Mouse (Mus musculus) lung, postnatal 14 days (tissue): Measurements from ENCODE around the gene Kdm6b.

ENCODE experiments used
- DNase-seq: peaks from one replicate; pipeline ENCODE4 v3.0.0; 2021

Gene Kdm6b

DNA sequence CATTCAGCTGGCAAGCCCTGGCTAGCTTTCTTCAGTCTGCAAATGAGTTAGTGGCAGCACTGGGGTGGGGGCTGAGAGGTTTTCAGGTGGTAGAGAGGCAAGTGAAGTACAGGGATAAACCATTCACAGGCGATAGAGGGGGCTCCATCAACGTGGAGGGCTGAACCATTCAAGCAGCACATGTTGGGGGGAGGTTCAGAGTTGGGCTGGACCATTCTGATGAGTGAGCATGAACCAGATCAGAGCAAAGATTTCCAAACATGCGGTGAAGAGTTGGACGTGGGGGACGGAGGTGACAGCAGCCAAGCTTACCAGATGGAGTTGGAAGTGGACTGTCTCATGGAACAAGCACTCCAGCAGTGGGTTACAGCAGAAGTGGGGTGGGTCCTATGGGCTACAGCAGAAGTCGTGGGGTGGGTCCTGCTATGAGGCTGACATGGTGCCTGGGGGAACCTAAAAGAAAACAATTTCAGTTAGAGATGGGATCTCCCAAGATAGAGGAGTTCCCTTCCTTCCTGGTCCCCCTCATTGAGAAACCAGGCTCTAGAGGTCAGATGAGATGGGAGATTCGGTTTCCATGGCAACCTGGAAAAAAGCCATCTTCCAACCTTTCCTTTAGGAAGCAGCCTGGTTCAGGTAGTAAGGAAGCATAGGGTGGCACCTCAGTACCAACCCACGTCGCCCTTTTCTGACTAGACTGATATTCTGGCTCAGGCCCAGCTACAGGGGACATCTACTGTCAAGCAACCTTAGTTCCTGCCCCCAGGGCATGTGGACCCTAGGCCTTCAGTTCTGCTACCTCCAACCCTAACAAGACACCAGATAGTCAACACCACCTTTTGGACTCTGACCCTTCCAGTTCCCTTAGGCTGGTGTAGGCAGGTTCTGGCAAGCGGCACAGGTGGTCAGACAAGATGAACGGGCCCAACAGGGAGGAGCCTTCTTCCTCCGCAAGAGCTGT is at the start of gene Kdm6b:
Gene Kdm6b, minus strand, starts transcription at position 455 of the 961 bp plus-strand sequence.
- DNase-seq = no peak

DNA sequence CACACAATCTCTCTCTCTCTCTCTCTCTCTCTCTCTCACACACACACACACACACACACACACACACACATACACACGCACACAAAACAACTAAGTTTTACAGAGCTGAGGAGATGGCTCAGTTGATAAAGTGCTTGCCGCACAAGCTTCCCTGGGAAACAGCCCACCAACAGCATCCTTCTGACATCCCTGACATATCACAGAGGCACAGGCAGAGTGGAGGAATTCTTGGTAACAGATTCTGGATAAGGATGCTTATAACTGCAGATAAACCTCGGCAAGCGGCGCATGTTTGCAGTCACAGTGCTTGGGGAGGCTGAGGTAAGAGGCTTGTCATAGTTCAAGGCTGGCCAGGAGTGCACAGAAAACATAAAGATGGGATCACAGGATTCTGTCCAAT is 48.1 kb upstream of the Kdm6b start:
- no peak for DNase-seq

DNA sequence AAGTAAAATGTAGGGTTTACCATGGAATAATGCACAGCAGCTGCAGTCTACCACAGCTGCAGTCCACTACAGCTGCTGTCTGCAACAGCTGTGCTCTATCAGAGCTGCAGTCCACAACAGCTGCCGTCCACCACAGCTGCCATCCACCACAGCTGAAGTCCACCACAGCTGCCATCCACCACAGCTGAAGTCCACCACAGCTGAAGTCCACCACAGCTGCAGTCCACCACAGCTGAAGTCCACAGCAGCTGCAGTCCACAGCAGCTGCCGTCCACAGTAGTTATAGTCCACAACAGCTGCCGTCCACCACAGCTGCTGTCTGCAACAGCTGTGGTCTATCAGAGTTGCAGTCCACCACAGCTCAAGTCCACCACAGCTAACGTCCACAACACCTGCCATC is 46.4 kb upstream of the Kdm6b start:
- no peak for DNase-seq

DNA sequence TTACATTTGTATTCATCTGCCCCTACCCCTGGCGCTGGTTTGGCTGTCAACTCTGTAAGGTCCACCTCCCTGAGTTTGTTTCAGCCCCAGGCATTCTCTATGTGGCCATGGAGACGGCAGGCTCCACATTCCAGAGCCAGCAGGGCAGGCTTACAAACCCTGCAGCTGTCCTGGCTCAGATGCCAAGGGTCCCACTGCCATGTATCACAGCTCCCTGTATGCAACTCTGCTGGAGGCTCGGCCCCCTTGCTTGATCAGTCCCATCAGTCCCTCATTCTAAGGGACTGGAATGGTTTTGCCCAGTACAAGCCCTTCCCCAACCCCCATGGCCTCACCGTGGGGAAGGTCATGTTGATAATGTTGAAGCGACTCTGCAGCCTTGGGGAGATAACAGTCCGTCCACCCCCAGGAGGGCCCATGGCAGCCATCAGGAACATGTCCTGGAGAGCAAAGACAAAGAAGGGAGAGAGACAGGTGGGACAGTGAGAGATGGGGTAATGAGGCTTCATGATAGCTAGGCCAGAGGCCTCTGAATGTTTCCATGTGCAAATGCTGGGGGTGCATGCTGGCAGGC is 43.6 kb upstream of the Kdm6b start:
- DNase-seq = no peak

DNA sequence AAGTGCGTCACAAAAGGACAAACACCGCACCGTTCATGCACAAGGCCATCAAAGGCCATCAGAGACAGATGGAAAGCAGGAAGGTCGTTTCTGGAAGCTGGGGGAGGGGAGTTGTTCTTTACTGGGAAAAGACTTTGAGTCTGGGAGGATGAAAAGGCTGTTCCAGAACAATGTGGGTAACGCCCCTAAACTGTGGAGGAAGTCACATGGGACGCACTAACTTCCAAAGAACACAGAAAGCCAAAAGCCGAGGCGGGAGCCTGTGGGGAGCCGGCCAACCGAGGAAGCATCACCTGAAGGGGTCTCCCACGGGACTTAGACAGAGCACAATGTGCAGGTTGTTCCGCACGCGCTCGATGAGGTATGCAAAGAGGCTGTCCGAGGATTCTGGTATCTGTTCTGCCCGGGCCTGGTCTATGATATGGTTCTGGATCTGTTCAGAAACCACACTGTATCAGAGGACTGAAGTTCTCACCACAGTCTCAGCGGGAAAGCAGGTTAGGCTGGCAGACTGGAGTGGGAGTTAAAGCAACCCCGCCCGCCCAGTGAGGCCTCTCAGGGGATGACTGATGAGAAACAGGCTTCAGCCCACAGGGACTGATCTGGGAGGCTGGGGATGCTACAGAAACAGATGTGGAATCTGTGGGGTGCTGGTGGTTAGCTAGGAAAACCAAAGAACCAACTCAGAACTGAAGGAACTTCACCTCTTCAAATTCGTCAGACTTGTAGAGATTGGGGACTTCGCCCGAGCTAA is 38.8 kb upstream of the Kdm6b start:
- DNase-seq = peak; percentile 46

DNA sequence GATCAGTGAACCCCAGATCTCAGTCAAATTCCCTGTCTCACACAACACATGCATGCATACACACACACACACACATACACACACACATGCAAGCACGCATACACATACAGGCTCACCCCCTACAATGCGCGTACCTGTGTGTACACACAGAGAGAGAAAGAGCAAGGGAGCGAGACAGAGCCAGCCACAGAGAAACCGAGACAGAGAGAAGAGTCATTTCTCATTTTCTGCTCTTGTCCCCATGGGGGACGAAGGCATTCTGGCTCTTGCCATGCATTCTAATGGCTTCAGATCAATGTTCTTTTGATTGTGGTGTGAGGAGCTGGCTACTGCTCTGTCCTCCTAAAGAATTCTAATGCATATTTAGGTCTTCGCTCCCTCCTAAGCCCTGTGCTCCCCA is 33.8 kb upstream of the Kdm6b start:
- no peak for DNase-seq

DNA sequence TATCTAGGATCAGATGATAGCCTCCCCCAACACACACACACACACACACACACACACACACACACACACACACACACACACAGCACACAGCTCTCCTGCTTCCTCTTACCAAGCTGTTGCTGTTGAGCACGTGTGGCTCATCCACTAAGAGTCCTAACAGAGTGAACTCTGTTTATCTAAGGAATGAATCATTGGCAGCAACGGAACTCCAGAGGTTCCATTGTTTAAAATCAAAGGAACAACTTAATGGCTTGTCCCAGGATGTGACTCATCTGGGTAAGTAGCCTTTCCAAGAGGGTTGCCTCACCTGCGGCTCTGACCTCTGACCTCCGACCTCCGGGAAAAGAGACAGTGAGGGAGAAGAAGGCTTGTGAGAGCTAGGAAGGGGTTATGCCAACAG is 29.9 kb upstream of the Kdm6b start:
- peak; percentile 60 for DNase-seq

DNA sequence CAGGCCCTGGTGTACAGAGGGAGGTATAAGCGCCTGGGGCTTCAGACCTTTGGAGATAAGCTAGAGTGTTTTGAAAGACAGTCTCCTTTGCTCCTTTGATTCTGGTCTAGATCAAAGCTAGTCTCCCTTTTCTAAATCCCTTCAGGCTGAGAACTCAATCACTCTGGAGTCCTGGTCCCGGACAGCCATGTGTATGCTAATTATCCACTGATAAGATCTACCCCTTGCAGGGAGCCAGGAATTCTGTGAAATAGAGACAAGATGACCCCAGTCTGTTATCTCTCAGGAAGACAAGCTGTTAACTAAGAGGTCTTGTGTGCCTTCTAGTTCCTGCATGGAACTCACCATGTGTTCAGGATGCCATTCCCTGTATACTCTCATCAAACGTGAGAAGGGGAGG is 23.8 kb upstream of the Kdm6b start:
- no peak for DNase-seq

DNA sequence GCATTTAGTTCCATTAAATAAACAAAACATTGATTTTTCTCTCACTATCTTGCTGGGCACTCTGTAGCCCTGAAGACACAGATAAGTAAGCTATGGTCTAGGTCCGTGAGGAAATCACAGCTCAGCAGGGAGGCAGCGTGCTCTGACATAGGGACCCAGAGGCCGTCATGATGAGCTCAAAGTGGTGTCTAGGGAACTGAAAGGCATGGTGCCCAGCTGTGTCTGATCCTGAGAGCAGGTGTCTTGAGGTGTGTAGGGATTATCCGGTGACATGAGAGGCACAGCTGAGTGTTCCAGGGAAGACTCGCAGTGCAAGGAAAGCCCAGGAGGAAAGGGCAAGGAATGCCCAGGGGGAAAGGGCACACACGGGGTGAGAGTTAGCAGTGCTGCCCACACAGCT is 19.7 kb upstream of the Kdm6b start:
- DNase-seq = no peak

DNA sequence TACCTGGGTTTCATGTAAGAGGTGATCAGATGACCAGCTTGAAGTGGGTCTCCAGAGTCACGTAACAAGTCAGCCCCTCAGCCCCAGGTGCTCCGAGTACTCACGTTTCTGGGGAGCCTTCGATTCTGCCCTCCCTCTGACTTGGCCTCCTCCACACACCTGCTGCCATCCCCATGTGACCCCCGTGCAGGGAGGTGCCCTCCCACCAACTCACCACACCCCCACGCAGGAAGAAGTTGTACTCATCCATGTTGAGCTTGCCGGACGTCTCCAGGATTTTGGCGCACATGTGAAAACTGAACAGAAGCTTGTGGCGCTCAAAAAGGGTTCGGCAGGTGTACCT is 19.1 kb upstream of the Kdm6b start:
- no peak for DNase-seq

DNA sequence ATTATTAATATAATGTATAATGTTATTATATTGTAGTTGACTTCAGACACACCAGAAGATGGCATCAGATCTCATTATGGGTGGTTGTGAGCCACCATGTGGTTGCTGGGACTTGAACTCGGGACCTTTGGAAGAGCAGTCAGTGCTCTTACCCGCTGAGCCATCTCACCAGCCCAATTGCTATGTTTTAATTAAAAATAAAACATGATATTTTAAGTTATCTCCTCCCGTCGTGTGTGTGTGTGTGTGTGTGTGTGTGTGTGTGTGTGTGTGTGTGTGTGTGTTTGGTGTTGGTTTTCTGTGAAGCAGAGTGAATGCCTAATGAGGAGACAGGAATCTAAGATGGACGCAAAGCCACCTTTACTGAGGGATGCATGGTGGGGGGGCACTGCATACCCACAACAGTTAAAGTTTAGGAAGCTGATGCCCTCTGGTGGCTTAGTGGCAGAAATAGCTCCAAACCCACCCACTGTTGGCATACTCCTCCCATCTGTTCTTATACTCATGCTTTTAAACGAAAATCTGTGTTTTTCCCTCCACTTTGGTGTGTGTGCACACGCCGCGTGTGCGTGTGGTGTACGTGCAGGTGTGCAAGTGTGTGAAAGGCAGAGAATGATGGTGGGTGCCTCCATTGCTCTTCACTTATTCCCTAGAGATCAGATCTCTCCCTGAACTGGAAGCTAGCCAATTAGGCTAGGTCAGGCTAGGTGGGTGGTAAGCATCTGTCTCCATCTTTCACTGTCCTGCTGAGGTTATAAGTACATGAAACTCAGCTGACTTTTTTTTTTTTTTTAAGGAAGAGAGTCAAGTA is 18.6 kb upstream of the Kdm6b start:
- DNase-seq = peak; percentile 82

DNA sequence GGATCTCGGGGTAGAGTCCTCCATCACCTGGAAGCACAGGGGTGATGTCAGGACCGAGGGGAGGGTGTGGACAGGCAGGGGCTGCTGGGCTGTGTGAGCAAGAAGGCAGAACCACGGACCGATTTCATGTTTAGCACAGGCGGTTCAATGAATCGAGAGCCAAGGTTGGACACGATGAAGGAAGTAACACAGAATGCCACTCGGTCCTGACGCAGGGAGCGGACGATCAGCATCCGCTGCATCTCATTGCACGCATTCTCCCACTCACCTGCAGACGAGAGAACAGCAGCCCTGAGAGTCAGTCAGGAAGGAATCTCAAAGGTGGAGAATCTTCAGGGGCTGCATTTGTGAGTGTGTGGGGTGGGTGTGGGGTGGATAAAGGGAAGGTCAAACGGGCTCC is 17.2 kb upstream of the Kdm6b start:
- DNase-seq = no peak

DNA sequence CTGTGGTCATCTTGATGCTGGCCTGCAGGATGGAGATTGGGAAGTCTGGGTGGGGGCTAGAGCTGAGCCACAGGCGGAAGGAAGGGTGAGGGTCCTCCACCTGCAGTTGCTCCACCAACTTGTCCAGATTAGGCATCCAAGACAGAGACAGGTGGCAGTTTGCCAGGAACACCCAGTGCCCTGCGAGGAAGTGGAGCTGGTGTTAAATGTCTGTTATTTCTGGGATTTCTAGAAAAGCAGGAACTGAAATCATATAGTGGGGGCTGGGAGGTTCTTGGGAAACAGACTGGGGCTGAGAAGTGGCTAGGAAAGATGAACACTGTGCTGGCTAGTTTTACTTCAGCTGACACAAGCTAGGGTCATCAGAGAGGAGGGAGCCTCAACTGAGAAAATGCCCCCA is 15.8 kb upstream of the Kdm6b start:
- peak; percentile 57 for DNase-seq

DNA sequence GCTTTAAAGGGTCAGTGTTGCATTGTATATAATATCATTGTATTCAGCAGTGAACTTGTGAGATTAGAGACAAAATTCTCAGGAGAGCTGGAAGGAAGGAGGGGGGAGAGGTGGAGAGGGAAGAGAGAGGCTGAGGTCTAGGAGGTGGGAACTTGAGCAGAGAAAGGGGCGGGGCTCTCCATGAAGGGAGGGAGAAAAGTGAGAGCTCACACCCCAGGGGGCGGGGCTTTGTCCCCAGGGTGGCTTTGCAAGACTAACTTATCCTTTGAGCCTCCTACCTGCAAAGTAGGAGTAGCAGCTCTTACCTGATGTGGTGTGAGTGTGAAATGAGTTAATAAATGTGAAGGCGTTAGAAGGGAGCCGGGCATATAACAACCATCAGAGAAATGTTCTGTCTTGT is 15.3 kb upstream of the Kdm6b start:
- peak; percentile 76 for DNase-seq

DNA sequence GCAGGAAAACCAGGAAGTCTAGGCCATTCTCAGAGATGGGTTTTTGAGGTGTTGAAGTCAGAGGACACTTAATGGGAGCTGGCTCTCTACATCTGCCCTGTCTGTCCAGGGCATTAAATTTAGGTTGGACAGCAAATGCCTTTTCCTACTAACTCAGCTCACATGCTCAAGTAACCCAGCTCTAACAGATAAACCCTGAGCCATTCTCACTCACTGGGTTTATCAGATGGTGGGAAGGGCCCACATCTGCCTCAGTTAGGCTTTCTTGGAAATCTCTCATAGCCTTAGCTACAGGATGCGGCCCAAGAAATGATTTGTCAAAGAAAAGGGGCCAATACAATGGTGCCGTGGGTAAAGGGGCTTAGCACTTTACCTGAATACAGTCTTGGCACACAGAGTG is 12.8 kb upstream of the Kdm6b start:
- no peak for DNase-seq

DNA sequence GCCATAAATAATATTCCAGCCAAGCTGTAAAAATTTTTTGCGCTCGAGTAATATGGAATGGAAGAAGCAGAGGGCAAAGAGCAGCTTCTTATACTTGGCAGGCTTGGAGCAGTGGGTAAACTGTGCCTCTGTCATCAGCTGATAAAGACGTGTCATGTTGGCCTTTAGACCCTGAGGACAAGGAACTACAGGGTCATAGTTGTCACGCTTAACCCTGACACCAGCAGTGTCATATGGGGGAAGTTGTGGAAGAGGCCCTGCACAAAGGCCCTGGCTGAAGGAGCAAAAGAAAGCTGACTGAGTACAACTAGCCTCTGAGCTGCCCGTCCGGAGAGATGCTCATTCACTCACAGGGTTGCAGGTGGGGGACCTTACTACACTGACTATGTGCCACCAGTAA is 10.4 kb upstream of the Kdm6b start:
- no peak for DNase-seq

DNA sequence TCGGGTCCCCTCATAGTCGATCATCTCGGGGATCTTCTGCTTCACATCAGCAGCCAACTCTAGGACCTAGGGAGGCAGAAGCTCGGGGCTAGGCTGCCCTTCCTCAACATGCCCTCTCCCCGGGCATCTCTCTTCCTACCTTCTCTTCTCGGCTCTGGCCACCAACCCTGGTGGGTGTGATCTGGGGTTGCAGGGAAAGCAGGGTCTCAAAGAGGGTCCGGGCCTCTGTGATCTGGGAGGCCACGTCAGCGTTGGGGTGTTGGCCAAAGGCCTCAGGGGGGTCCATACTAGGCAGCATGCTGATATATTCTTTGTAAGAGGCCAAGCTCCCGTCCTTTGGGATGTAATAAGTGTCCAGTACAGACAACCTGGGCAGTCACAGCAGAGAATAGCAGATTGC is 9.4 kb upstream of the Kdm6b start:
- no peak for DNase-seq

DNA sequence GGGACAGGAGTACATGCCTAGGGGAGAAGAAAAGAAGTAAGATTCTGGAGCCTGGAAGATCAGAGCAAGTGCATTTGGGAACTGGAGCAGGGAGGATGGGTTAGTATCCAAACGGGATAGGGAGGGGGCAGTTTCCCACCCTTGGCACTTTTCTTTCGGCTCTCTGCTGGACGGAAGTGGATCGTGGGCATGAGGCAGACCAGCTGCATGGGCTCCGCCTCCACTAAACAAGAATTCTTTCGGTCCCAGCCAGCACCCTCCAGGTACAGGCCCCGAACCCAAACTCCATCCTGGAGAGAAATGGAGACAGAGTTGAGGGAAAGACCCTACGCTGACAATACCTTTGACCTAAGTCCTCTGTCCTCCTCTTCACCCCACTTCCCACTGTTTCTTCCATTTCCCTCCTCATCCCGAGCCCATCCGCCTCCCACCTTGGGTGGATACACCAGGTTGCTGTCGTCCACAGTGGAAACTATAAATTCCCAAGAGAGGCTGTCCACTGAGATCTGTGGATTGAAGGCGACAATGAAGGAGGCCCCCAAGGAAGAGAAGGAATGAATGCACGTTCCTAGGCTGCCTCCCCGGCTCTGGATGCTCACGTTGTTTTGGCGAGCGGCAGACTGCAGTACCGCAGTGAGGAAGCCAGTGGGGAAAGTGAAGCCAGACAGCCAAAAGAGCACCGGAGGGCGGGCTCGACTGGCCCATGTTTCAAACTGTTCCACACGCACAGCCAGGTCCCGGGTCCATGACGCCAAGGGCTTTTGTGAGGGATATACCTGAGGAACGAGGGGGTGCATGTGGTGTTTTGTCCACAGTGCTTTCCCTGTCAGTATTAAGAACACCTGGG is 7.9 kb upstream of the Kdm6b start:
- no peak for DNase-seq

DNA sequence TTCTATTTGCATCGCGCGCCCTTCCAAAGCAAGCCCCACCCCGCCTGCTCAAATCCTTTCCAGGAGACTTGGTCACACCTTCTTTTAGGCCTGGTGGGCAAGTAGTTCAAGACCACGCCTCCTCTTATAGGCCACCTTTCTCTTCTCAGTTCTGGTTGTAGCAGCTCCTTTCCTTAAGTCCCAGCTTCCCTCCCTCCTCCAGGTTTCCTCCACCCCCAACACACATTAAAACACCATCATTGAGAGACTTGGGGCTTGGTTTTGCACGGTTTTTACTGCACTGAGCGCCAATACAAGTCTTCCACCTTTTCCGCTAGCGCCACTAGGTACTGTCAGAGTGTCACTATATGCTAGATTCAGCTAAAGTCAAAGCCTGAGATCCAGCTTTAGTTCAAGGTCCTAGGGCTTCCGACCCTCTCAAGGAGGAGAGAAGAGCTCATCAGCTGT is 7.1 kb upstream of the Kdm6b start:
- no peak for DNase-seq

DNA sequence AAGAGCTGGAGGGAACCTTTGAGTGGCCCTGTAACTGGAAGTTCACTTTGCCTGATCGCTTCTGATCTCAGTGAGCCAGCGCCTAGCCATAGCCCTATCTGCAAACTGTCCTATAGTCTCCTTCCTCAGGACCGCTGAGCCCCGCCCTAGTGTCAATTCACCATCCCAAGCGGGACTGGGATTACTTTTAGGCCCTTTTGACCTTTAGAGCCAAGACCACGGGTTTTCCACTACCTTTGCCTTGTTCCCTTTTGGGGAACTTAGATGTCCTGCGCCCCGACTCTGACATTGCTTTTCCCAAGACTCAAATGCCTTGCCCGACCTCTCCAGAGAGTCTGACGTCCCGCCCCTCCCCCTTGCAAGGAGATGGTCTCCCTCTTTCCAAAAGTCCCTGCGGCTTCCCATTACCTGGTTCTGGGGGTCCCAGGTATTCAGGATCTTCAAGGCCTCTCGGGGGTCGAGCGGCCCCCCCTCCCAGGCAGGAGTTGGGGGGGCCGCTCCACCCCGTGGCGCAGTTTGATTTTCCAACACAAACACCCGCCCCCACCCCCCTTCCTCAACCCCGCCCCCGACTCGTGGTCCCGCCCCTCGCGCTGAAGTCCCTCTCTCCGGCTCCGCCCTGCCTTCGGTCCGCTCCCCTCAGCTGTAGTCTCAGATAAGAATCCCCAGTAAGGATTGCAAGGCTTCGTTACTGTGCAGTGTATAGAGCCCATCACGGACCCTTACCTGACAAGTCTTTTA is 6.5 kb upstream of the Kdm6b start:
- DNase-seq = peak; percentile 74

DNA sequence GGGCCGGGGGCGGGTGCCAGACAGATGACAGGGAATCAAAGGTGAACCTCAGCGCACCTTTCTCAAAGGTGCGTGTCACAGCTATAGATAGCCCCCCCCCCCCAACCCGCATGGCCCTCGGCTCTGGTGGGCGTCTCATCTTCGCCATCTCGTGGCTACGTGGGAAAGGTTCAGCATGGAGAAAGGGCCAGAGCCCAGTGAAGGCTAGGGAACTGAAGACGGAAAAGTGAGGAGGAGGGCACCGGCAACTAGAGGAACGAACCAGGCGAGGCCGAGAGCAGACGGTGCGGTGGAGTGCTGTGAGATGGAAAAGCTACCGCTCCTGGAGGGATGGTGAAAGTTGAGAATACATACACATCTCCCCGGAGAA is 6.0 kb upstream of the Kdm6b start:
- peak; percentile 59 for DNase-seq
